Mouse (Mus musculus) liver, adult 2 months (tissue): ENCODE results near the gene Me1. TPM values are rescaled to one million over a fixed set of nuclear protein-coding genes. Genes with fewer than 3 reads are reported as not detected.

Experiments used
- DNase-seq: peaks from one replicate; pipeline ENCODE4 v3.0.0-alpha.2; 2011; ENCODE audit warnings: low read depth, low spot score; ENCODE audit errors: extremely low read depth
- H3K27ac ChIP-seq: fragments of 200-500 bp; replicated peaks from 2 replicates; pipeline ENCODE4 v1.5.1; 2012; ENCODE audit warnings: low read depth, mild to moderate bottlenecking, control low read depth, inconsistent platforms, low read length; ENCODE audit not compliant: insufficient read depth
- H3K27me3 ChIP-seq: fragments of 200-500 bp; 2 replicates; pipeline ENCODE4 v1.6.1; 2012; ENCODE audit warnings: mild to moderate bottlenecking, moderate library complexity, low read length, inconsistent platforms; ENCODE audit not compliant: control insufficient read depth, insufficient read depth
- H3K36me3 ChIP-seq: fragments of 200-500 bp; 2 replicates; pipeline ENCODE4 v1.6.1; 2012; ENCODE audit warnings: low read length, inconsistent platforms; ENCODE audit not compliant: control insufficient read depth, insufficient read depth
- H3K4me1 ChIP-seq: fragments of 200-500 bp; 2 replicates; pipeline ENCODE4 v1.6.1; 2011; ENCODE audit warnings: low read length; ENCODE audit not compliant: control insufficient read depth, insufficient read depth
- H3K4me3 ChIP-seq: fragments of 200-500 bp; 2 replicates; pipeline ENCODE4 v1.5.1; 2011; ENCODE audit warnings: low read depth, mild to moderate bottlenecking, control low read depth, low read length, moderate library complexity; ENCODE audit not compliant: insufficient read depth
- H3K79me2 ChIP-seq: fragments of 200-500 bp; 2 replicates; pipeline ENCODE4 v1.6.1; 2012; ENCODE audit warnings: inconsistent platforms, mild to moderate bottlenecking, low read length, moderate library complexity; ENCODE audit not compliant: control insufficient read depth, insufficient read depth
- H3K9ac ChIP-seq: fragments of 200-500 bp; 2 replicates; pipeline ENCODE4 v1.6.1; 2012; ENCODE audit warnings: low read depth, mild to moderate bottlenecking, control low read depth, inconsistent platforms, low read length
- CTCF ChIP-seq: fragments of 200-500 bp; IDR thresholded peaks from 2 replicates; pipeline ENCODE4 v1.5.1; 2011; ENCODE audit warnings: low read depth, low read length, control low read depth
- POLR2A ChIP-seq: fragments of 200-500 bp; IDR thresholded peaks from 2 replicates; pipeline ENCODE4 v1.6.1; 2011; ENCODE audit warnings: low read length, control low read depth; ENCODE audit not compliant: insufficient read depth; ENCODE audit errors: extremely low read depth
- WGBS: fragments of 180-500 bp; shearing (Covaris S2); methylation state at CpG from one replicate; pipeline ENCODE4 v1.1.7; 2018; 5-methylcytosine and 5-hydroxymethylcytosine counted together
- polyA plus RNA-seq: library from polyadenylated mRNA; depleted of rRNA; stranded (reverse); fragments of >200 nt; gene quantifications from 2 replicates; pipeline ENCODE4 v1.2.3, GENCODE M21; 2012
- total RNA-seq: library from RNA; depleted of rRNA; stranded (reverse); fragments of >200 nt; gene quantifications from 2 replicates; pipeline ENCODE4 v1.2.3, GENCODE M21; 2014

The Me1 gene
- total and polyA plus RNA-seq, 2 experiments, result 87.4 to 101 TPM

- H3K36me3 ChIP-seq, result no peaks in the 10 kb centered on the region
- no peak overlapping the region for H3K4me3 ChIP-seq
- H3K27ac ChIP-seq, result peak overlapping the region; percentile 58
- WGBS, result 28% methylated on average over 10 of the region's 10 CpGs
- H3K9ac ChIP-seq, result no peak overlapping the region
- peaks cover 7% of the 10 kb centered on the region; the same call in 1 of the 2 replicates for H3K4me1 ChIP-seq
- no peaks in the 10 kb centered on the region for H3K79me2 ChIP-seq
- H3K27me3 ChIP-seq, result no peaks in the 10 kb centered on the region
- TF ChIP-seq CTCF (no peak), POLR2A (no peak)
- peak; percentile 80 for DNase-seq
Measured at GRCm38 (mm10) chr9:86728214-86728814, 32.6 kb upstream of the Me1 start.

DNA sequence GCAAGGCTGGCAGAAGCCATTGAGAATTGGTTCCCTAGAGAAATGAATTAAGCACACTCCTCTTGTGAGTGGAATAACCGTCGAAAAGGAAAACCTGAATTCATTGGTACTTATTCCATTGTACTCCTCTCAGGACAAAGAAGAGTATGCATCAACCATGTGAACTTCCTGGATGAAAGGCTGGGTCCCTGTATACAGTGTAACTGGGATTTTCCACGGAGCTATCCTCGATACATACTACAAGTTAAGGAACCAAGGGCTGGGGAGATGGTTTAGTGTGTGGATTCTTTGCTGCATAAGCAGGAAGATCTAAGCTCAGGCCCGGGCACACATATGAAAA lies 30.6 kb upstream of the Me1 start:
- no peak for DNase-seq
- Histone ChIP-seq H3K27ac (no peak overlapping the region), H3K4me1 (peaks cover 8% of the 10 kb centered on the region; the same call in 1 of the 2 replicates), H3K36me3 (no peaks in the 10 kb centered on the region), H3K4me3 (no peak overlapping the region), H3K9ac (no peak overlapping the region), H3K79me2 (no peaks in the 10 kb centered on the region), H3K27me3 (no peaks in the 10 kb centered on the region)
- TF ChIP-seq CTCF (no peak), POLR2A (no peak)
- WGBS, result 94% methylated on average over 5 of the region's 5 CpGs

- Histone ChIP-seq H3K36me3 (no peaks in the 10 kb centered on the region), H3K4me1 (peaks cover 10% of the 10 kb centered on the region; the same call in 1 of the 2 replicates), H3K9ac (no peak overlapping the region), H3K27ac (no peak overlapping the region), H3K27me3 (no peaks in the 10 kb centered on the region), H3K4me3 (no peak overlapping the region), H3K79me2 (no peaks in the 10 kb centered on the region)
- no peak for TF ChIP-seq POLR2A
- TF ChIP-seq CTCF, result no peak
- no peak for DNase-seq
- 80% methylated on average over 7 of the region's 7 CpGs for WGBS
Measured at GRCm38 (mm10) chr9:86725604-86726380, 30.0 kb upstream of the Me1 start.

DNA sequence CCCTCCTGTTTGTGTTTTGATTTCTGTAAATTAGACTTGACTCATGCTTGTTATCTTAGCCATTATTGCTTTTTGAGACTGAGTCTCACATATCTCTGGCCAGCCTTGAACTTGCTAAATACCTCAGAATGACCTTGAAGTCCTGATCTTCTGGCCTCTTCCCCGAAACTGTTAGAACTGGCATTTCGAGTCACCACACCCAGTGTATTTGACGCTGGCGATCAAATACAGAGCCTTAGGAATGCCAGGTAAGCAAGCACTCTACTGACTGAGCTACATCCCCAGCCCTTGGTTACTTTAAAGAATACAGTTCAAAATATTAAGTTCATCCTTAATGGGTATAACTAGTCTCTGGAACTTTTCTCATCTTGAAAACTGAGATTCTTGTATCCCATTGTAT lies 29.3 kb upstream of the Me1 start:
- Histone ChIP-seq H3K36me3 (no peaks in the 10 kb centered on the region), H3K4me1 (peaks cover 10% of the 10 kb centered on the region; the same call in 1 of the 2 replicates), H3K9ac (no peak overlapping the region), H3K4me3 (no peak overlapping the region), H3K27ac (no peak overlapping the region), H3K27me3 (no peaks in the 10 kb centered on the region), H3K79me2 (no peaks in the 10 kb centered on the region)
- DNase-seq, result no peak
- TF ChIP-seq POLR2A (no peak), CTCF (no peak)
- WGBS, result 75% methylated on average over 4 of the region's 4 CpGs

GRCm38 (mm10) chr9:86720794-86721193 lies 25.0 kb upstream of the Me1 start:
- Histone ChIP-seq H3K4me3 (no peak overlapping the region), H3K9ac (no peak overlapping the region), H3K27me3 (no peaks in the 10 kb centered on the region), H3K4me1 (peaks cover 2% of the 10 kb centered on the region; the same call in 1 of the 2 replicates), H3K27ac (no peak overlapping the region), H3K79me2 (no peaks in the 10 kb centered on the region), H3K36me3 (no peaks in the 10 kb centered on the region)
- no peak for DNase-seq
- TF ChIP-seq CTCF (no peak), POLR2A (no peak)
- WGBS, result 85% methylated on average over 2 of the region's 2 CpGs

- Histone ChIP-seq H3K4me3 (no peak overlapping the region), H3K27ac (no peak overlapping the region), H3K36me3 (no peaks in the 10 kb centered on the region), H3K79me2 (no peaks in the 10 kb centered on the region), H3K9ac (no peak overlapping the region), H3K4me1 (peaks cover 2% of the 10 kb centered on the region; the same call in 1 of the 2 replicates), H3K27me3 (no peaks in the 10 kb centered on the region)
- no peak for TF ChIP-seq POLR2A
- TF ChIP-seq CTCF, result no peak
- 91% methylated on average over 5 of the region's 5 CpGs for WGBS
- no peak for DNase-seq
Measured at GRCm38 (mm10) chr9:86720227-86720626, 24.5 kb upstream of the Me1 start.
